Mouse (Mus musculus) myocyte (in vitro differentiated cells): ENCODE data around the gene Traf3. TPM values are rescaled to one million over a fixed set of nuclear protein-coding genes. Genes with fewer than 3 reads are reported as not detected.
A peak's percentile ranks its signal among the peaks of the same experiment; 100 is the strongest.

Source experiments
- H3K27me3 ChIP-seq: one replicate; pipeline ENCODE4 v1.6.1; 2011; ENCODE audit not compliant: control insufficient read depth, insufficient read depth, insufficient read length
- H3K36me3 ChIP-seq: one replicate; pipeline ENCODE4 v1.6.1; 2011; ENCODE audit not compliant: control insufficient read depth, insufficient read depth
- H3K4me2 ChIP-seq: one replicate; pipeline ENCODE4 v1.6.1; 2011; ENCODE audit warnings: low read depth, control low read depth
- H3K4me3 ChIP-seq: one replicate; pipeline ENCODE4 v1.5.1; 2011; ENCODE audit warnings: mild to moderate bottlenecking, control low read depth, moderate library complexity
- H3K79me2 ChIP-seq: one replicate; pipeline ENCODE4 v1.6.1; 2011; ENCODE audit not compliant: control insufficient read depth, insufficient read depth
- H3ac ChIP-seq: one replicate; pipeline ENCODE4 v1.6.1; 2011; ENCODE audit not compliant: control insufficient read depth, insufficient read length
- CEBPB ChIP-seq: IDR thresholded peaks from 2 replicates; pipeline ENCODE4 v1.6.1; 2011; ENCODE audit warnings: mild to moderate bottlenecking, moderate library complexity; ENCODE audit not compliant: poor library complexity, insufficient read depth, severe bottlenecking
- E2F4 ChIP-seq: IDR thresholded peaks from one replicate; pipeline ENCODE4 v1.6.1; 2011; ENCODE audit warnings: mild to moderate bottlenecking, control low read depth, moderate library complexity; ENCODE audit not compliant: insufficient read depth
- MAX ChIP-seq: IDR thresholded peaks from one replicate; pipeline ENCODE4 v1.6.1; 2011; ENCODE audit warnings: low read depth, mild to moderate bottlenecking, control low read depth
- MYOD1 ChIP-seq, 3 experiments: IDR thresholded peaks; one replicate each; pipeline ENCODE4 v1.6.1; 2011; ENCODE audit warnings: control low read depth in 2 of 3, low read depth in 2 of 3, mild to moderate bottlenecking in 2 of 3, moderate library complexity in 1 of 3; ENCODE audit not compliant: insufficient read length in 2 of 3, control insufficient read depth in 1 of 3
- MYOG ChIP-seq, 3 experiments: IDR thresholded peaks; one replicate each; pipeline ENCODE4 v1.6.1; 2011; ENCODE audit warnings: control low read depth in 2 of 3, low read depth in 2 of 3, mild to moderate bottlenecking in 2 of 3; ENCODE audit not compliant: insufficient read length in 2 of 3, control insufficient read depth in 1 of 3, insufficient read depth in 1 of 3
- POLR2A ChIP-seq: IDR thresholded peaks from one replicate; pipeline ENCODE4 v1.6.1; 2011; ENCODE audit warnings: low read depth, mild to moderate bottlenecking, control low read depth, moderate library complexity; ENCODE audit not compliant: insufficient read length
- POLR2AphosphoS2 ChIP-seq: IDR thresholded peaks from one replicate; pipeline ENCODE4 v1.6.1; 2011; ENCODE audit warnings: low read depth, control low read depth; ENCODE audit not compliant: insufficient read length
- REST ChIP-seq: IDR thresholded peaks from one replicate; pipeline ENCODE4 v1.6.1; 2011; ENCODE audit warnings: mild to moderate bottlenecking, control low read depth, moderate library complexity; ENCODE audit not compliant: insufficient read depth, insufficient read length
- SRF ChIP-seq: IDR thresholded peaks from one replicate; pipeline ENCODE4 v1.6.1; 2011; ENCODE audit warnings: low read depth; ENCODE audit not compliant: control insufficient read depth, insufficient read length
- TCF12 ChIP-seq: IDR thresholded peaks from one replicate; pipeline ENCODE4 v1.6.1; 2011; ENCODE audit warnings: mild to moderate bottlenecking, control low read depth; ENCODE audit not compliant: poor library complexity, insufficient read depth, severe bottlenecking
- TCF3 ChIP-seq: IDR thresholded peaks from one replicate; pipeline ENCODE4 v1.6.1; 2011; ENCODE audit warnings: low read depth, control low read depth; ENCODE audit not compliant: insufficient read length
- USF1 ChIP-seq: IDR thresholded peaks from one replicate; pipeline ENCODE4 v1.6.1; 2011; ENCODE audit warnings: low read depth, mild to moderate bottlenecking, control low read depth, moderate library complexity
- polyA plus RNA-seq: library from polyadenylated mRNA; unstranded; fragments of >200 nt; fragmentation: generic; extraction: Trizol; gene quantifications from one replicate; pipeline ENCODE4 v1.2.1, GENCODE M21; 2012; ENCODE audit warnings: missing spikeins

The Traf3 gene
- polyA plus RNA-seq, 1 experiment, result 8.7 TPM

GRCm38 (mm10) chr12:111267673-111268325 is 101.6 kb downstream of the Traf3 start:
- Histone ChIP-seq H3K36me3 (no peaks in the 10 kb centered on the region), H3K79me2 (no peaks in the 10 kb centered on the region), H3K4me2 (no peak overlapping the region), H3K27me3 (no peaks in the 10 kb centered on the region), H3ac (no peak overlapping the region), H3K4me3 (no peak overlapping the region)
- no peak for TF ChIP-seq REST
- TF ChIP-seq MYOD1 (IDR thresholded peaks at IDR 0.05; ENCODE audit: control insufficient read depth in 1 of 3, insufficient read length in 2 of 3, low read depth in 2 of 3), result peak in 1 of 3 experiments; percentile 79
- TF ChIP-seq MYOG (IDR thresholded peaks at IDR 0.05; ENCODE audit: control insufficient read depth in 1 of 3, insufficient read depth in 1 of 3, insufficient read length in 2 of 3, low read depth in 2 of 3), result peak in 2 of 3 experiments; percentile 65 to 82

GRCm38 (mm10) chr12:111270629-111271277 is 104.6 kb downstream of the Traf3 start, which contains the start of gene Amn:
TSS of gene Amn (plus strand) at chr12:111271095.
- H3K4me3 ChIP-seq, result no peak within 1 kb of the TSS

GRCm38 (mm10) chr12:111271406-111271805 is 105.2 kb downstream of the Traf3 start:
- H3ac ChIP-seq, result no peak overlapping the region
- H3K4me2 ChIP-seq, result no peak overlapping the region
- H3K79me2 ChIP-seq, result no peaks in the 10 kb centered on the region
- H3K4me3 ChIP-seq, result no peak overlapping the region
- no peaks in the 10 kb centered on the region for H3K36me3 ChIP-seq
- TF ChIP-seq TCF3 (no peak), POLR2A (no peak), MYOD1 (IDR thresholded peaks at IDR 0.05; ENCODE audit: control insufficient read depth in 1 of 3, insufficient read length in 2 of 3, low read depth in 2 of 3) (no peak), MYOG (IDR thresholded peaks at IDR 0.05; ENCODE audit: control insufficient read depth in 1 of 3, insufficient read depth in 1 of 3, insufficient read length in 2 of 3, low read depth in 2 of 3) (no peak), TCF12 (no peak), REST (no peak), MAX (no peak), SRF (no peak), CEBPB (no peak)
- H3K27me3 ChIP-seq, result peaks cover 18% of the 10 kb centered on the region

More at GRCm38 (mm10) chr12:111270629-111271277, 104.6 kb downstream of the Traf3 start, which contains the start of gene Amn:
- H3K36me3 ChIP-seq, result no peaks in the 10 kb centered on the region
- TF ChIP-seq USF1 (no peak), MAX (no peak), MYOG (IDR thresholded peaks at IDR 0.05; ENCODE audit: control insufficient read depth in 1 of 3, insufficient read depth in 1 of 3, insufficient read length in 2 of 3, low read depth in 2 of 3) (no peak), TCF12 (no peak), POLR2AphosphoS2 (no peak), MYOD1 (IDR thresholded peaks at IDR 0.05; ENCODE audit: control insufficient read depth in 1 of 3, insufficient read length in 2 of 3, low read depth in 2 of 3) (no peak), E2F4 (no peak), SRF (no peak)
- peaks cover 18% of the 10 kb centered on the region for H3K27me3 ChIP-seq
- no peak within 1 kb of the TSS for H3ac ChIP-seq
- H3K4me2 ChIP-seq, result no peak within 1 kb of the TSS
- H3K79me2 ChIP-seq, result no peaks in the 10 kb centered on the region

- Histone ChIP-seq H3K4me3 (no peak overlapping the region), H3K4me2 (no peak overlapping the region), H3K36me3 (no peaks in the 10 kb centered on the region), H3K27me3 (peaks cover 18% of the 10 kb centered on the region), H3ac (no peak overlapping the region), H3K79me2 (no peaks in the 10 kb centered on the region)
- TF ChIP-seq TCF3, result no peak
- no peak for TF ChIP-seq CEBPB
- TF ChIP-seq TCF12, result no peak
- no peak for TF ChIP-seq USF1
- no peak for TF ChIP-seq POLR2A
- TF ChIP-seq POLR2AphosphoS2, result no peak
- no peak for TF ChIP-seq MAX
- no peak for TF ChIP-seq MYOD1 (IDR thresholded peaks at IDR 0.05; ENCODE audit: control insufficient read depth in 1 of 3, insufficient read length in 2 of 3, low read depth in 2 of 3)
- TF ChIP-seq MYOG (IDR thresholded peaks at IDR 0.05; ENCODE audit: control insufficient read depth in 1 of 3, insufficient read depth in 1 of 3, insufficient read length in 2 of 3, low read depth in 2 of 3), result no peak
- TF ChIP-seq SRF, result no peak
- no peak for TF ChIP-seq E2F4
- TF ChIP-seq REST, result no peak
Measured at GRCm38 (mm10) chr12:111271966-111272365, 105.8 kb downstream of the Traf3 start.

GRCm38 (mm10) chr12:111272420-111272819 is 106.2 kb downstream of the Traf3 start:
- TF ChIP-seq SRF (no peak), POLR2AphosphoS2 (no peak), E2F4 (no peak), USF1 (no peak)
- H3K4me3 ChIP-seq, result no peak overlapping the region
- H3ac ChIP-seq, result no peak overlapping the region
- H3K79me2 ChIP-seq, result no peaks in the 10 kb centered on the region
- H3K4me2 ChIP-seq, result no peak overlapping the region
- peaks cover 18% of the 10 kb centered on the region for H3K27me3 ChIP-seq
- H3K36me3 ChIP-seq, result no peaks in the 10 kb centered on the region
